Mouse (Mus musculus): ENCODE data around the gene Pdgfc.

Pdgfc gene

GRCm38 (mm10) chr3:81036151-81036553 is at the start of gene Pdgfc:
TSS of gene Pdgfc (plus strand) at chr3:81036416.
- DNase-seq = no peak

GRCm38 (mm10) chr3:81009245-81009644 is 27.0 kb upstream of the Pdgfc start:
- DNase-seq = no peak

GRCm38 (mm10) chr3:81009899-81010298 is 26.3 kb upstream of the Pdgfc start:
- no peak for DNase-seq

GRCm38 (mm10) chr3:81017385-81018051 is 18.7 kb upstream of the Pdgfc start:
- no peak for DNase-seq

GRCm38 (mm10) chr3:81020064-81020463 is 16.2 kb upstream of the Pdgfc start:
- no peak for DNase-seq

GRCm38 (mm10) chr3:81021783-81022182 is 14.4 kb upstream of the Pdgfc start:
- no peak for DNase-seq

- DNase-seq = no peak
Measured at GRCm38 (mm10) chr3:81022266-81022665, 13.9 kb upstream of the Pdgfc start.

- DNase-seq = no peak
Measured at GRCm38 (mm10) chr3:81022845-81023244, 13.4 kb upstream of the Pdgfc start.

GRCm38 (mm10) chr3:81023568-81023967 is 12.6 kb upstream of the Pdgfc start:
- DNase-seq = no peak

GRCm38 (mm10) chr3:81025568-81026213 is 10.5 kb upstream of the Pdgfc start:
- no peak for DNase-seq

- DNase-seq = no peak
Measured at GRCm38 (mm10) chr3:81028361-81028760, 7.9 kb upstream of the Pdgfc start.

GRCm38 (mm10) chr3:81029321-81029720 is 6.9 kb upstream of the Pdgfc start:
- no peak for DNase-seq

GRCm38 (mm10) chr3:81029909-81030308 is 6.3 kb upstream of the Pdgfc start:
- DNase-seq = no peak

GRCm38 (mm10) chr3:81030311-81030710 is 5.9 kb upstream of the Pdgfc start:
- no peak for DNase-seq

GRCm38 (mm10) chr3:81032014-81032413 is 4.2 kb upstream of the Pdgfc start:
- DNase-seq = no peak

GRCm38 (mm10) chr3:81034336-81035102 is 1.7 kb upstream of the Pdgfc start:
- DNase-seq = no peak

GRCm38 (mm10) chr3:81036554-81037311 is 517 bp downstream of the Pdgfc start:
- peak; percentile 43 for DNase-seq

- DNase-seq = peak; percentile 17
Measured at GRCm38 (mm10) chr3:81037312-81037859, 1.2 kb downstream of the Pdgfc start.

GRCm38 (mm10) chr3:81039131-81039653 is 3.0 kb downstream of the Pdgfc start:
- peak; percentile 5 for DNase-seq

- no peak for DNase-seq
Measured at GRCm38 (mm10) chr3:81044653-81045343, 8.6 kb downstream of the Pdgfc start.

- DNase-seq = no peak
Measured at GRCm38 (mm10) chr3:81045344-81046050, 9.3 kb downstream of the Pdgfc start.
